Mouse (Mus musculus) heart, embryonic 11.5 days (tissue): ENCODE data around the gene Gpr19. TPM values are rescaled to one million over a fixed set of nuclear protein-coding genes. Genes with fewer than 3 reads are reported as not detected.

Experiments
- ATAC-seq: fragments of 200-750 bp; cut with Nextera tagmentation; replicated peaks from 2 replicates; pipeline ENCODE4 v1.8.0; 2017; ENCODE audit warnings: moderate library complexity; ENCODE audit not compliant: insufficient number of reproducible peaks, low FRiP score, low TSS enrichment
- H3K27ac ChIP-seq: fragments of 300-500 bp; sonication (generic); 2 replicates; pipeline ENCODE4 v1.5.1; 2014; ENCODE audit warnings: mild to moderate bottlenecking, low read depth, low read length
- H3K27me3 ChIP-seq: fragments of 300-500 bp; sonication (generic); 2 replicates; pipeline ENCODE4 v1.6.1; 2014; ENCODE audit warnings: mild to moderate bottlenecking, low read length, mixed read lengths; ENCODE audit not compliant: control insufficient read depth, insufficient read depth
- H3K36me3 ChIP-seq: fragments of 300-500 bp; sonication (generic); 2 replicates; pipeline ENCODE4 v1.6.1; 2014; ENCODE audit warnings: mild to moderate bottlenecking, low read length, moderate library complexity, mixed read lengths; ENCODE audit not compliant: control insufficient read depth, insufficient read depth
- H3K4me1 ChIP-seq: fragments of 300-500 bp; sonication (generic); 2 replicates; pipeline ENCODE4 v1.6.1; 2014; ENCODE audit warnings: low read length; ENCODE audit not compliant: control insufficient read depth, insufficient read depth
- H3K4me2 ChIP-seq: fragments of 300-500 bp; sonication (generic); 2 replicates; pipeline ENCODE4 v1.6.1; 2014; ENCODE audit warnings: mild to moderate bottlenecking, moderate library complexity
- H3K4me3 ChIP-seq: fragments of 300-500 bp; sonication (generic); 2 replicates; pipeline ENCODE4 v1.5.1; 2014; ENCODE audit warnings: low read depth, low read length
- H3K9ac ChIP-seq: fragments of 300-500 bp; sonication (generic); 2 replicates; pipeline ENCODE4 v1.6.1; 2014; ENCODE audit warnings: mild to moderate bottlenecking, low read depth, low read length, moderate library complexity
- H3K9me3 ChIP-seq: fragments of 300-500 bp; sonication (generic); replicated peaks from 2 replicates; pipeline ENCODE4 v1.6.1; 2016; ENCODE audit warnings: low read length; ENCODE audit not compliant: control insufficient read depth
- WGBS: fragments of 180-500 bp; shearing (Covaris S2); extraction: QIAGEN DNeasy Blood & Tissue Kit; methylation state at CpG from one replicate; pipeline ENCODE4 v1.1.7; 2014; ENCODE audit not compliant: insufficient replicate concordance; 5-methylcytosine and 5-hydroxymethylcytosine counted together
- polyA plus RNA-seq: library from polyadenylated mRNA; unstranded; fragments of >200 nt; fragmentation: Nextera tagmentation; extraction: Ambion mirVana; gene quantifications from 2 replicates; pipeline ENCODE4 v1.2.1, GENCODE M21; 2014

The Gpr19 gene
- polyA plus RNA-seq, 1 experiment from 2014 or later: 12.0 TPM

GRCm38 (mm10) chr6:134872236-134872635 is 26.1 kb downstream of the Gpr19 start:
- 89% methylated on average over 2 of the region's 2 CpGs for WGBS
- no peaks in the 10 kb centered on the region for H3K4me1 ChIP-seq
- no peaks in the 10 kb centered on the region for H3K9me3 ChIP-seq
- H3K9ac ChIP-seq: no peak overlapping the region
- peaks cover 13% of the 10 kb centered on the region for H3K36me3 ChIP-seq
- H3K27me3 ChIP-seq: no peaks in the 10 kb centered on the region
- no peak overlapping the region for H3K4me3 ChIP-seq
- ATAC-seq: no peak
- H3K4me2 ChIP-seq: no peak overlapping the region
- H3K27ac ChIP-seq: no peak overlapping the region

GRCm38 (mm10) chr6:134870887-134871286 is 27.5 kb downstream of the Gpr19 start:
- Histone ChIP-seq H3K9me3 (no peaks in the 10 kb centered on the region), H3K4me2 (no peak overlapping the region), H3K4me3 (no peak overlapping the region), H3K36me3 (peaks cover 13% of the 10 kb centered on the region), H3K9ac (no peak overlapping the region), H3K27ac (no peak overlapping the region), H3K4me1 (no peaks in the 10 kb centered on the region), H3K27me3 (no peaks in the 10 kb centered on the region)
- no peak for ATAC-seq
- 76% methylated on average over 4 of the region's 4 CpGs for WGBS

GRCm38 (mm10) chr6:134870209-134870742 is 28.1 kb downstream of the Gpr19 start:
- Histone ChIP-seq H3K4me3 (no peak overlapping the region), H3K4me2 (no peak overlapping the region), H3K27ac (no peak overlapping the region), H3K9me3 (no peaks in the 10 kb centered on the region), H3K27me3 (no peaks in the 10 kb centered on the region), H3K9ac (no peak overlapping the region), H3K36me3 (peaks cover 13% of the 10 kb centered on the region), H3K4me1 (no peaks in the 10 kb centered on the region)
- 75% methylated on average over 12 of the region's 12 CpGs for WGBS
- ATAC-seq: no peak

GRCm38 (mm10) chr6:134867325-134867724 is 31.1 kb downstream of the Gpr19 start:
- H3K4me3 ChIP-seq: no peak overlapping the region
- no peak overlapping the region for H3K4me2 ChIP-seq
- no peaks in the 10 kb centered on the region for H3K27me3 ChIP-seq
- no peaks in the 10 kb centered on the region for H3K4me1 ChIP-seq
- 83% methylated on average over 3 of the region's 3 CpGs for WGBS
- peaks cover 13% of the 10 kb centered on the region for H3K36me3 ChIP-seq
- H3K9me3 ChIP-seq: no peaks in the 10 kb centered on the region
- no peak overlapping the region for H3K9ac ChIP-seq
- H3K27ac ChIP-seq: no peak overlapping the region
- no peak for ATAC-seq

GRCm38 (mm10) chr6:134866113-134866512 is 32.3 kb downstream of the Gpr19 start:
- no peak for ATAC-seq
- 88% methylated on average over 7 of the region's 7 CpGs for WGBS
- Histone ChIP-seq H3K9ac (no peak overlapping the region), H3K27ac (no peak overlapping the region), H3K36me3 (peaks cover 13% of the 10 kb centered on the region), H3K27me3 (no peaks in the 10 kb centered on the region), H3K4me2 (no peak overlapping the region), H3K9me3 (no peaks in the 10 kb centered on the region), H3K4me3 (no peak overlapping the region), H3K4me1 (no peaks in the 10 kb centered on the region)

- H3K4me3 ChIP-seq: no peak overlapping the region
- no peak for ATAC-seq
- H3K9ac ChIP-seq: no peak overlapping the region
These were observed 35.2 kb downstream of the Gpr19 start for GRCm38 (mm10) chr6:134863146-134863545.

GRCm38 (mm10) chr6:134862671-134863104 is 35.7 kb downstream of the Gpr19 start:
- H3K4me3 ChIP-seq: no peak overlapping the region
- H3K9ac ChIP-seq: no peak overlapping the region
- no peak for ATAC-seq
- no peaks in the 10 kb centered on the region for H3K27me3 ChIP-seq
- H3K4me2 ChIP-seq: peak overlapping the region; percentile 47
- no peak overlapping the region for H3K27ac ChIP-seq
- no peaks in the 10 kb centered on the region for H3K9me3 ChIP-seq
- 57% methylated on average over 13 of the region's 13 CpGs for WGBS
- H3K36me3 ChIP-seq: no peaks in the 10 kb centered on the region
- no peaks in the 10 kb centered on the region for H3K4me1 ChIP-seq

More at GRCm38 (mm10) chr6:134863146-134863545, 35.2 kb downstream of the Gpr19 start:
- H3K9me3 ChIP-seq: no peaks in the 10 kb centered on the region
- no peaks in the 10 kb centered on the region for H3K36me3 ChIP-seq
- H3K27ac ChIP-seq: no peak overlapping the region
- H3K4me1 ChIP-seq: no peaks in the 10 kb centered on the region
- peak overlapping the region; percentile 47 for H3K4me2 ChIP-seq
- no peaks in the 10 kb centered on the region for H3K27me3 ChIP-seq
- 5% methylated on average over 19 of the region's 19 CpGs for WGBS

DNA sequence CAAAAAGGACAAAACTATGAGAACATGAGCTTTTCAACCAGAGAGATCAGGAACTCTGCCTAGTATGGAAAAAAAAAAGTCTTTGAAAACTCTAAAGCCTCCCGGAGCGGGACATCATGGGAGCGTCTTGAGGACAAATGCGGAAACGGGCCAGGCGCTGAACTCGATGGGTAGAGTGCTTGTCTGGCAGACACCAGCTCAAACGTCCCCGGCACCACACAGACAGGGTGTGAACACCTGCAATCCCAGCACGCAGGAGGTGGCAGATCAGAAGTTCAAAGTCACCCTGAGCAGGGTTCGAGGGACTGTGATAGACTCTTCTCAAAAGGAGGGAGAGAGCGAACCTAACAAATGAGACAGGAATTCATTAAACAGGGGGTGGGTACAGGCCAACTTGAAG is 37.0 kb downstream of the Gpr19 start:
- Histone ChIP-seq H3K27ac (no peak overlapping the region), H3K4me2 (no peak overlapping the region), H3K4me1 (no peaks in the 10 kb centered on the region), H3K27me3 (no peaks in the 10 kb centered on the region), H3K36me3 (no peaks in the 10 kb centered on the region), H3K9me3 (no peaks in the 10 kb centered on the region), H3K9ac (no peak overlapping the region), H3K4me3 (no peak overlapping the region)
- no peak for ATAC-seq
- 78% methylated on average over 12 of the region's 12 CpGs for WGBS

DNA sequence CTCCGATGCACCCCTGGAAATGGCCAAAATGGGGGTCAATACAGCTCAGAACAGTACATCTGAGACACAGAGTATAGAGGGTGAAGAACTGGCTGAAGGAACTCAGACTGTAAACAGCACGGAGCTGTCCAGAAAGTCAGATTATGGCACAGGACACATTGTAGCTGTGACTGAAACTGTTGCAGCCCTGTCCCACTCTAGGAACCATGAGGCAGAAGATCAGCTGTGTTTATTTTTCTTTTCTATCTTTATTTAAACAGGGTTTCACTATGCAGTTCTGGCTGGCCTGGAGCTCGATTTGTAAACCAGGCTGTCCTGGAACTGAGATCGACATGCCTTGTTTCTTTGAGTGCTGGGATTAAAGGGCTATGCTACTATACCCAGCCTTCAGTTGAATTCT is 38.1 kb downstream of the Gpr19 start:
- Histone ChIP-seq H3K9me3 (no peaks in the 10 kb centered on the region), H3K4me2 (no peak overlapping the region), H3K9ac (no peak overlapping the region), H3K27ac (no peak overlapping the region), H3K27me3 (no peaks in the 10 kb centered on the region), H3K4me1 (no peaks in the 10 kb centered on the region), H3K4me3 (no peak overlapping the region), H3K36me3 (no peaks in the 10 kb centered on the region)
- 48% methylated on average over 4 of the region's 4 CpGs for WGBS
- peak; percentile 19; the same call in 1 of the 2 replicates for ATAC-seq
